Mouse (Mus musculus): ENCODE data around the gene Fgf5. TPM values are rescaled to one million over a fixed set of nuclear protein-coding genes. Genes with fewer than 3 reads are reported as not detected.

Fgf5 gene
- total and polyA plus RNA-seq, 3 experiments = not detected

- H3K36me3 ChIP-seq (ENCODE audit: control insufficient read depth, insufficient read depth, low read length) = no peaks in the 10 kb centered on the region
- H3K79me2 ChIP-seq (replicated peaks; ENCODE audit: control insufficient read depth, insufficient read depth, low read length) = no peaks in the 10 kb centered on the region; the same call in 1 of the 2 replicates
- intact Hi-C loops (cut with DNase I) = no loop called here
- no peaks in the 10 kb centered on the region for H3K4me1 ChIP-seq (ENCODE audit: control insufficient read depth, insufficient read depth, low read length)
- H3K9ac ChIP-seq (ENCODE audit: low read depth, low read length) = no peak overlapping the region
- H3K27me3 ChIP-seq (ENCODE audit: control insufficient read depth, insufficient read depth, low read length) = no peaks in the 10 kb centered on the region
- no peak for TF ChIP-seq POLR2A (IDR thresholded peaks at IDR 0.05; ENCODE audit: insufficient read depth, low read depth, low read length)
- 92% methylated on average over 12 of the region's 12 CpGs for WGBS
- H3K4me3 ChIP-seq = no peak overlapping the region
- H3K27ac ChIP-seq = no peak overlapping the region
- no peak for DNase-seq
These were observed 12.6 kb upstream of the Fgf5 start for GRCm38 (mm10) chr5:98241322-98241829.

- Histone ChIP-seq H3K4me3 (no peak overlapping the region), H3K27me3 (ENCODE audit: control insufficient read depth, insufficient read depth, low read length) (no peaks in the 10 kb centered on the region), H3K9ac (ENCODE audit: low read depth, low read length) (no peak overlapping the region), H3K27ac (no peak overlapping the region), H3K4me1 (ENCODE audit: control insufficient read depth, insufficient read depth, low read length) (no peaks in the 10 kb centered on the region), H3K36me3 (ENCODE audit: control insufficient read depth, insufficient read depth, low read length) (no peaks in the 10 kb centered on the region), H3K79me2 (replicated peaks; ENCODE audit: control insufficient read depth, insufficient read depth, low read length) (no peaks in the 10 kb centered on the region)
- no peak for TF ChIP-seq CTCF (IDR thresholded peaks at IDR 0.05)
- TF ChIP-seq POLR2A (IDR thresholded peaks at IDR 0.05; ENCODE audit: insufficient read depth, low read depth, low read length) = no peak
- no peak for TF ChIP-seq EP300 (IDR thresholded peaks at IDR 0.05; ENCODE audit: insufficient read depth, low read depth, low read length)
- 44% methylated on average over 8 of the region's 8 CpGs for WGBS
- no peak for DNase-seq
- intact Hi-C loops (cut with DNase I) = no loop called here
These were observed 8.7 kb upstream of the Fgf5 start for GRCm38 (mm10) chr5:98245303-98245702.

- Histone ChIP-seq H3K36me3 (ENCODE audit: control insufficient read depth, insufficient read depth, low read length) (no peaks in the 10 kb centered on the region), H3K9ac (ENCODE audit: low read depth, low read length) (no peak overlapping the region), H3K27me3 (ENCODE audit: control insufficient read depth, insufficient read depth, low read length) (no peaks in the 10 kb centered on the region), H3K4me3 (no peak overlapping the region), H3K4me1 (ENCODE audit: control insufficient read depth, insufficient read depth, low read length) (no peaks in the 10 kb centered on the region), H3K79me2 (replicated peaks; ENCODE audit: control insufficient read depth, insufficient read depth, low read length) (no peaks in the 10 kb centered on the region), H3K27ac (no peak overlapping the region)
- intact Hi-C loops (cut with DNase I) = no loop called here
- DNase-seq = no peak
- no peak for TF ChIP-seq CTCF (IDR thresholded peaks at IDR 0.05)
- no peak for TF ChIP-seq EP300 (IDR thresholded peaks at IDR 0.05; ENCODE audit: insufficient read depth, low read depth, low read length)
- TF ChIP-seq POLR2A (IDR thresholded peaks at IDR 0.05; ENCODE audit: insufficient read depth, low read depth, low read length) = no peak
- 26% methylated on average over 4 of the region's 4 CpGs for WGBS
These were observed 8.0 kb upstream of the Fgf5 start for GRCm38 (mm10) chr5:98245976-98246375.

- 76% methylated on average over 7 of the region's 7 CpGs for WGBS
- no peak for DNase-seq
- no peak overlapping the region for H3K27ac ChIP-seq
- intact Hi-C loops (cut with DNase I) = no loop called here
- H3K79me2 ChIP-seq (replicated peaks; ENCODE audit: control insufficient read depth, insufficient read depth, low read length) = no peaks in the 10 kb centered on the region
- no peaks in the 10 kb centered on the region for H3K36me3 ChIP-seq (ENCODE audit: control insufficient read depth, insufficient read depth, low read length)
- no peak overlapping the region for H3K4me3 ChIP-seq
- no peaks in the 10 kb centered on the region for H3K4me1 ChIP-seq (ENCODE audit: control insufficient read depth, insufficient read depth, low read length)
- no peak for TF ChIP-seq CTCF (IDR thresholded peaks at IDR 0.05)
- no peak for TF ChIP-seq EP300 (IDR thresholded peaks at IDR 0.05; ENCODE audit: insufficient read depth, low read depth, low read length)
- TF ChIP-seq POLR2A (IDR thresholded peaks at IDR 0.05; ENCODE audit: insufficient read depth, low read depth, low read length) = no peak
- H3K9ac ChIP-seq (ENCODE audit: low read depth, low read length) = no peak overlapping the region
- no peaks in the 10 kb centered on the region for H3K27me3 ChIP-seq (ENCODE audit: control insufficient read depth, insufficient read depth, low read length)
These were observed 7.2 kb upstream of the Fgf5 start for GRCm38 (mm10) chr5:98246826-98247225.

GRCm38 (mm10) chr5:98247516-98247915 lies 6.5 kb upstream of the Fgf5 start:
- Histone ChIP-seq H3K9ac (ENCODE audit: low read depth, low read length) (no peak overlapping the region), H3K27me3 (ENCODE audit: control insufficient read depth, insufficient read depth, low read length) (no peaks in the 10 kb centered on the region), H3K4me3 (no peak overlapping the region), H3K4me1 (ENCODE audit: control insufficient read depth, insufficient read depth, low read length) (no peaks in the 10 kb centered on the region), H3K79me2 (replicated peaks; ENCODE audit: control insufficient read depth, insufficient read depth, low read length) (no peaks in the 10 kb centered on the region), H3K36me3 (ENCODE audit: control insufficient read depth, insufficient read depth, low read length) (no peaks in the 10 kb centered on the region), H3K27ac (no peak overlapping the region)
- intact Hi-C loops (cut with DNase I) = no loop called here
- DNase-seq = no peak
- TF ChIP-seq CTCF (IDR thresholded peaks at IDR 0.05) (no peak), POLR2A (IDR thresholded peaks at IDR 0.05; ENCODE audit: insufficient read depth, low read depth, low read length) (no peak), EP300 (IDR thresholded peaks at IDR 0.05; ENCODE audit: insufficient read depth, low read depth, low read length) (no peak)
- 32% methylated on average over 2 of the region's 2 CpGs for WGBS

- TF ChIP-seq POLR2A (IDR thresholded peaks at IDR 0.05; ENCODE audit: insufficient read depth, low read depth, low read length) (no peak), EP300 (IDR thresholded peaks at IDR 0.05; ENCODE audit: insufficient read depth, low read depth, low read length) (no peak), CTCF (IDR thresholded peaks at IDR 0.05) (no peak)
- H3K36me3 ChIP-seq (ENCODE audit: control insufficient read depth, insufficient read depth, low read length) = no peaks in the 10 kb centered on the region
- no peak overlapping the region for H3K4me3 ChIP-seq
- no peaks in the 10 kb centered on the region for H3K4me1 ChIP-seq (ENCODE audit: control insufficient read depth, insufficient read depth, low read length)
- H3K27me3 ChIP-seq (ENCODE audit: control insufficient read depth, insufficient read depth, low read length) = peaks cover 13% of the 10 kb centered on the region
- intact Hi-C loops (cut with DNase I) = no loop called here
- WGBS = 56% methylated on average over 6 of the region's 6 CpGs
- no peak overlapping the region for H3K27ac ChIP-seq
- no peak for DNase-seq
- H3K9ac ChIP-seq (ENCODE audit: low read depth, low read length) = no peak overlapping the region
- no peaks in the 10 kb centered on the region for H3K79me2 ChIP-seq (replicated peaks; ENCODE audit: control insufficient read depth, insufficient read depth, low read length)
These were observed 837 bp upstream of the Fgf5 start for GRCm38 (mm10) chr5:98253147-98253546.
